In genomic region chr3:149225684-149226083, GRCm38 (mm10) we compare ENCODE assay signal across 20 mouse cellular contexts.
DNase-seq lines count a peak whose midpoint lies in the region; ATAC-seq and TF ChIP-seq lines count a peak whose summit lies in the region.
"Had no signal": no experiment of that assay in that cellular context is flagged by ENCODE, and none has a peak within 500 bp of the region (broad histone marks: within the 10 kb centered on the region; RNA-seq: fewer than 3 reads in every experiment).

No protein-coding gene starts in this region.

- no peaks in the 10 kb centered on the region for H3K36me3 ChIP-seq in liver, embryonic 13.5 days
- no peaks in the 10 kb centered on the region for H3K36me3 ChIP-seq in stomach, postnatal 0 days (ENCODE audit: control insufficient read depth, insufficient read depth, low read length)
- H3K36me3 ChIP-seq: embryonic facial prominence, embryonic 13.5 days; forebrain, embryonic 10.5 days; kidney, embryonic 15.5 days had no signal

- intact Hi-C loops in left cerebral cortex, postnatal 4 days (cut with DNase I) = no loop called here

- 13% methylated on average over 17 of the region's 17 CpGs for WGBS in liver, embryonic 13.5 days (ENCODE audit: insufficient replicate concordance)
- 87% methylated on average over 17 of the region's 17 CpGs for WGBS in stomach, postnatal 0 days

- no peak for TF ChIP-seq EP300 in stomach, postnatal 0 days (optimal IDR thresholded peaks at IDR 0.05)

- peaks cover 18% of the 10 kb centered on the region; the same call in 1 of the 2 replicates for H3K4me1 ChIP-seq in liver, embryonic 13.5 days (replicated peaks)
- H3K4me1 ChIP-seq in stomach, postnatal 0 days (replicated peaks; ENCODE audit: control insufficient read depth, insufficient read depth) = no peaks in the 10 kb centered on the region
- H3K4me1 ChIP-seq: embryonic facial prominence, embryonic 13.5 days had no signal

- DNase-seq in CD4-positive, CD25-positive, alpha-beta regulatory T cell, adult 2 months (ENCODE audit: low read depth, low spot score) = peak; percentile 24
- DNase-seq in liver, embryonic 13.5 days = no peak
- no peak for DNase-seq in left cerebral cortex, postnatal 4 days
- no peak for DNase-seq in left cerebral cortex, adult 8-10 months (ENCODE audit: low spot score in 2 of 2)
- DNase-seq in stomach, postnatal 0 days (ENCODE audit: low spot score) = no peak
- DNase-seq: adrenal gland, postnatal 14 days; cerebellum, adult 11-12 months; gastrocnemius, postnatal 10 days; heart, postnatal 10 days; lung, embryonic 14.5 days; lung, postnatal 4 days; midbrain, embryonic 14.5 days had no signal

- H3K27ac ChIP-seq in liver, embryonic 13.5 days = no peak overlapping the region
- H3K27ac ChIP-seq in stomach, postnatal 0 days (replicated peaks) = no peak overlapping the region
- H3K27ac ChIP-seq: embryonic facial prominence, embryonic 13.5 days; forebrain, embryonic 10.5 days; hindbrain, postnatal 0 days; kidney, embryonic 15.5 days; layer of hippocampus, adult 2 months had no signal

- H3K9me3 ChIP-seq in liver, embryonic 13.5 days (replicated peaks) = no peaks in the 10 kb centered on the region
- no peaks in the 10 kb centered on the region for H3K9me3 ChIP-seq in stomach, postnatal 0 days (ENCODE audit: control insufficient read depth, low read length)
- H3K9me3 ChIP-seq: embryonic facial prominence, embryonic 13.5 days; forebrain, embryonic 10.5 days; kidney, embryonic 15.5 days had no signal

- ATAC-seq in CD4-positive, CD25-positive, alpha-beta regulatory T cell, adult 4 months = no peak
- ATAC-seq in erythroblast, adult 5-6 weeks (replicated peaks; ENCODE audit: low FRiP score, poor library complexity, severe bottlenecking) = peak; percentile 66
- peak; percentile 86 for ATAC-seq in liver, embryonic 13.5 days (ENCODE audit: low read depth)
- peak; percentile 80 for ATAC-seq in megakaryocyte-erythroid progenitor cell, adult 5-6 weeks (replicated peaks; ENCODE audit: low FRiP score, low TSS enrichment, poor library complexity, severe bottlenecking)
- no peak for ATAC-seq in stomach, postnatal 0 days (ENCODE audit: low FRiP score, low TSS enrichment)
- ATAC-seq: hindbrain, postnatal 0 days had no signal

- peak overlapping the region; percentile 41 for H3K4me2 ChIP-seq in liver, embryonic 13.5 days
- H3K4me2 ChIP-seq in stomach, postnatal 0 days (replicated peaks; ENCODE audit: low read depth) = no peak overlapping the region
- H3K4me2 ChIP-seq: embryonic facial prominence, embryonic 13.5 days; kidney, embryonic 15.5 days; lung, embryonic 14.5 days had no signal

- no peak overlapping the region for H3K9ac ChIP-seq in liver, embryonic 13.5 days
- no peak overlapping the region for H3K9ac ChIP-seq in stomach, postnatal 0 days (ENCODE audit: low read length)
- H3K9ac ChIP-seq: embryonic facial prominence, embryonic 13.5 days; kidney, embryonic 15.5 days; lung, embryonic 14.5 days had no signal

- H3K27me3 ChIP-seq in liver, embryonic 13.5 days = no peaks in the 10 kb centered on the region
- no peaks in the 10 kb centered on the region for H3K27me3 ChIP-seq in stomach, postnatal 0 days (ENCODE audit: control insufficient read depth, insufficient read depth, low read length)
- H3K27me3 ChIP-seq: embryonic facial prominence, embryonic 13.5 days; kidney, embryonic 15.5 days had no signal

- no peak overlapping the region for H3K4me3 ChIP-seq in liver, embryonic 13.5 days (replicated peaks)
- no peak overlapping the region for H3K4me3 ChIP-seq in stomach, postnatal 0 days (ENCODE audit: low read depth, low read length)
- H3K4me3 ChIP-seq: embryonic facial prominence, embryonic 13.5 days; forebrain, embryonic 10.5 days; kidney, embryonic 15.5 days; layer of hippocampus, adult 2 months had no signal

- TF ChIP-seq CTCF in stomach, postnatal 0 days (IDR thresholded peaks at IDR 0.05; ENCODE audit: low read depth) = no peak

Comparison
In these comparisons a context has a peak if more than half of its experiments do, and no peak if none do; other contexts are left out.
1. ATAC-seq: peak in erythroblast, adult 5-6 weeks (single experiment), liver, embryonic 13.5 days (single experiment) and megakaryocyte-erythroid progenitor cell, adult 5-6 weeks (single experiment); none in CD4-positive, CD25-positive, alpha-beta regulatory T cell, adult 4 months (single experiment) and stomach, postnatal 0 days (single experiment).